ENCODE assay signal across 11 mouse cellular contexts in genomic region chr6:83415356-83415940, GRCm38 (mm10). TPM values are rescaled to one million over a fixed set of nuclear protein-coding genes. Genes with fewer than 3 reads are reported as not detected.
DNase-seq lines count a peak whose midpoint lies in the region; ATAC-seq and TF ChIP-seq lines count a peak whose summit lies in the region.
"Had no signal": no experiment of that assay in that cellular context is flagged by ENCODE, and none has a peak within 500 bp of the region (broad histone marks: within the 10 kb centered on the region; RNA-seq: fewer than 3 reads in every experiment).

No protein-coding gene starts in this region.

- no peak for TF ChIP-seq EP300 in stomach, postnatal 0 days (optimal IDR thresholded peaks at IDR 0.05)

- ATAC-seq in kidney, embryonic 15.5 days (replicated peaks; ENCODE audit: low FRiP score) = no peak
- peak; percentile 81 for ATAC-seq in intestine, embryonic 15.5 days
- no peak for ATAC-seq in stomach, postnatal 0 days (ENCODE audit: low FRiP score, low TSS enrichment)
- no peak for ATAC-seq in forebrain, postnatal 0 days

- H3K4me1 ChIP-seq in kidney, embryonic 15.5 days = peaks cover 79% of the 10 kb centered on the region
- peaks cover 57% of the 10 kb centered on the region for H3K4me1 ChIP-seq in intestine, embryonic 15.5 days (replicated peaks)
- H3K4me1 ChIP-seq in stomach, postnatal 0 days (replicated peaks; ENCODE audit: control insufficient read depth, insufficient read depth) = peaks cover 20% of the 10 kb centered on the region
- peaks cover 13% of the 10 kb centered on the region for H3K4me1 ChIP-seq in forebrain, postnatal 0 days (ENCODE audit: insufficient read depth)

- no peak overlapping the region for H3K4me3 ChIP-seq in kidney, embryonic 15.5 days (replicated peaks)
- H3K4me3 ChIP-seq in intestine, embryonic 15.5 days (replicated peaks) = no peak overlapping the region
- no peak overlapping the region for H3K4me3 ChIP-seq in stomach, postnatal 0 days (ENCODE audit: low read depth, low read length)
- H3K4me3 ChIP-seq in forebrain, postnatal 0 days (ENCODE audit: low read depth, low read length) = no peak overlapping the region
- H3K4me3 ChIP-seq: forebrain, embryonic 10.5 days had no signal

- no peak for DNase-seq in kidney, adult 8-10 months
- peak; percentile 21 for DNase-seq in thymus, postnatal 14 days
- no peak for DNase-seq in thymus, postnatal 25 days
- DNase-seq in stomach, postnatal 0 days (ENCODE audit: low spot score) = no peak
- DNase-seq in layer of hippocampus, adult 8-10 months (ENCODE audit: low spot score in 2 of 2) = no peak
- no peak for DNase-seq in forebrain, postnatal 0 days
- DNase-seq: cerebellum, adult 9-11 months had no signal

- no peaks in the 10 kb centered on the region for H3K27me3 ChIP-seq in kidney, embryonic 15.5 days
- no peaks in the 10 kb centered on the region for H3K27me3 ChIP-seq in intestine, embryonic 15.5 days (replicated peaks)
- H3K27me3 ChIP-seq in stomach, postnatal 0 days (ENCODE audit: control insufficient read depth, insufficient read depth, low read length) = no peaks in the 10 kb centered on the region
- no peaks in the 10 kb centered on the region for H3K27me3 ChIP-seq in forebrain, postnatal 0 days (ENCODE audit: insufficient read depth, low read length)

- no peak overlapping the region for H3K9ac ChIP-seq in kidney, embryonic 15.5 days
- no peak overlapping the region for H3K9ac ChIP-seq in intestine, embryonic 15.5 days
- H3K9ac ChIP-seq in stomach, postnatal 0 days (ENCODE audit: low read length) = no peak overlapping the region
- H3K9ac ChIP-seq in forebrain, postnatal 0 days = no peak overlapping the region

- WGBS in kidney, embryonic 15.5 days = 74% methylated on average over 12 of the region's 12 CpGs
- 65% methylated on average over 12 of the region's 12 CpGs for WGBS in intestine, embryonic 15.5 days
- 76% methylated on average over 12 of the region's 12 CpGs for WGBS in stomach, postnatal 0 days
- 82% methylated on average over 12 of the region's 12 CpGs for WGBS in forebrain, postnatal 0 days

- H3K27ac ChIP-seq in kidney, embryonic 15.5 days = peak overlapping the region; percentile 59
- peak overlapping the region; percentile 76 for H3K27ac ChIP-seq in intestine, embryonic 15.5 days
- peak overlapping the region; percentile 63; the same call in 1 of the 2 replicates for H3K27ac ChIP-seq in stomach, postnatal 0 days (replicated peaks)
- H3K27ac ChIP-seq in forebrain, postnatal 0 days (ENCODE audit: low read depth, low read length) = no peak overlapping the region

- peaks cover 10% of the 10 kb centered on the region for H3K36me3 ChIP-seq in kidney, embryonic 15.5 days
- no peaks in the 10 kb centered on the region for H3K36me3 ChIP-seq in intestine, embryonic 15.5 days
- H3K36me3 ChIP-seq in stomach, postnatal 0 days (ENCODE audit: control insufficient read depth, insufficient read depth, low read length) = no peaks in the 10 kb centered on the region
- no peaks in the 10 kb centered on the region for H3K36me3 ChIP-seq in forebrain, postnatal 0 days (ENCODE audit: insufficient read depth)

- H3K4me2 ChIP-seq in kidney, embryonic 15.5 days = no peak overlapping the region
- H3K4me2 ChIP-seq in intestine, embryonic 15.5 days (replicated peaks) = no peak overlapping the region; the same call in 1 of the 2 replicates
- no peak overlapping the region for H3K4me2 ChIP-seq in stomach, postnatal 0 days (replicated peaks; ENCODE audit: low read depth)
- no peak overlapping the region for H3K4me2 ChIP-seq in forebrain, postnatal 0 days (ENCODE audit: low read depth)
- H3K4me2 ChIP-seq: midbrain, embryonic 11.5 days had no signal

- no peaks in the 10 kb centered on the region for H3K9me3 ChIP-seq in kidney, embryonic 15.5 days (replicated peaks)
- no peaks in the 10 kb centered on the region for H3K9me3 ChIP-seq in intestine, embryonic 15.5 days
- H3K9me3 ChIP-seq in stomach, postnatal 0 days (ENCODE audit: control insufficient read depth, low read length) = no peaks in the 10 kb centered on the region
- H3K9me3 ChIP-seq in forebrain, postnatal 0 days (ENCODE audit: low read length) = no peaks in the 10 kb centered on the region
- H3K9me3 ChIP-seq: forebrain, embryonic 10.5 days had no signal

- no peak for TF ChIP-seq CTCF in stomach, postnatal 0 days (IDR thresholded peaks at IDR 0.05; ENCODE audit: low read depth)
- TF ChIP-seq CTCF in forebrain, postnatal 0 days (IDR thresholded peaks at IDR 0.05; ENCODE audit: low read depth) = no peak

RNA-seq across cellular contexts. Expression of gene Tet3, which starts 43.4 kb away (rescaled TPM):
- polyA plus RNA-seq in kidney, embryonic 15.5 days (2015; fragmentation: Nextera tagmentation; extraction: Ambion mirVana) = 51.0 and 51.4 TPM in 2 replicates
- polyA plus RNA-seq in intestine, embryonic 15.5 days (2015; fragmentation: Nextera tagmentation; extraction: Ambion mirVana) = 41.8 and 42.8 TPM in 2 replicates
- 21.4 and 22.7 TPM in 2 replicates for polyA plus RNA-seq in stomach, postnatal 0 days (2015; fragmentation: Nextera tagmentation; extraction: Ambion mirVana)
- total RNA-seq in layer of hippocampus, adult 8-10 months (2022) = 10 to 100 TPM; 53.5 to 65.9 (median 58.5) TPM
- 23.2 and 27.7 TPM in 2 replicates for total RNA-seq in forebrain, postnatal 0 days (2014; rRNA removed)
- 38.0 and 49.4 TPM in 2 replicates for polyA plus RNA-seq in forebrain, postnatal 0 days (2015; fragmentation: Nextera tagmentation; extraction: Ambion mirVana)
